Mouse (Mus musculus): ENCODE data around the gene 9130213A22Rik.

Gene 9130213A22Rik

GRCm38 (mm10) chr11:69123056-69123692 is 785 bp upstream of the 9130213A22Rik start:
- peak; percentile 92 to 93 for DNase-seq

DNA sequence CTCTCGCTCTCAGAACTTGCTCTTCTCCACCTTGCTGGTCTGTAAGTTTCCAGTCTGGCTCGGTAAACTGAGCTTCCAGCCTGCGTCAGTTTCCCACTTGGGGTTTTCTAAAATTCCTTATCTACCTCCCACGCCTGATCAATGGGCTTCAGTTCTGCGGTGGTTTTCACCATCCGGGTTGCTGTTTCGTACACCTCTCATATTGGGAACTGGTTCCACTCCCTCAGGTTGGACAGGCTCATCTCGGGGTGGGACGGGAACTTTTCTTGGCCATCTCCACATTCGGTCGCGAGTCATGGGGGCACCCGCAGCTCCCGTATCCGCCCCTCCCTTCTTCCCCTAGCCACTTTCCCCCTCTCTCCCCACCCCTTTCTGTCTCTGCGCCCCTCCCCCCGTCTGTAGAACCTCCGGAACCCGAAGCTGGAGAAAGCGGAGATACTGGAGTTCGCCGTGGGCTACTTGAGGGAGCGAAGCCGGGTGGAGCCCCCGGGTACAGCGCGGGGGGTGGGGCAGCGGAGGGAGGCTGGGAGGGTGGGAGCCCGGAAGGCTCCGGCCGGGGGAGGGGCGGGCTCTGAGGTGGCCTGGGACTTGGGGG is 551 bp downstream of the 9130213A22Rik start:
- no peak for DNase-seq

DNA sequence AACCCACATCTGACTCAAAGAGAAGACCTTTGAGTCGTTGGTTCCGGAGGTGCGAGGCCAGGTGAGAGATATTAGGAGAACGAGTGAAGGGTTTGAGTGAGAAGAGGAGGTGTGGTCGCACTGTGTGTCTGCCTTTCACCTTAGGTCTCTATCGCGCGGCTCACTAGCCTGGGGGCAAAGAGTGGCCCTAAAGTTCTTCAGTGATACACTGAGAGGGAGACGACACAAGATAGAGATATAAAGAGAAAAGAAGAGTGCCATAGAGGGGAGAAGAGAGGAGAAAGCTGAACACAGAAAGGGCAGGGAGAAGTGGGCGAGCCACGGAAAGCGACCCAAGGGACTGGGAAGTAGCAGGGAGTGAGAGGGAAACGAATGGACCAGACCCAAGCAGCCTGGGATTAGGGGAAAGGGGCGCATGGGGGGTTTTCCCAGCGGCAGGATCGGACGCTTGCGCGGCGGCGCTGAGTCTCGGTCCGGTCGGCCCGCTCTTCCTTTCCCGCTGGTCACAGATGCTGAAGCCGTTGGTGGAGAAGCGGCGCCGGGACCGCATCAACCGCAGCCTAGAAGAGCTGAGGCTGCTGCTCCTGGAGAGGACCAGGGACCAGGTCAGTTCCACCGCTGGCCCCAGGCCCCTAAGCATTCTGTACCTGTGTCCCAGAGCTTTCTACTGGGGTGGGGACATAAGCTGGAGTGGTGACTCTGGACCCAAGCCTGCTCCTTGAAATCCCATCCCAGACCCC is 1.2 kb downstream of the 9130213A22Rik start:
- peak; percentile 35 to 37 for DNase-seq

DNA sequence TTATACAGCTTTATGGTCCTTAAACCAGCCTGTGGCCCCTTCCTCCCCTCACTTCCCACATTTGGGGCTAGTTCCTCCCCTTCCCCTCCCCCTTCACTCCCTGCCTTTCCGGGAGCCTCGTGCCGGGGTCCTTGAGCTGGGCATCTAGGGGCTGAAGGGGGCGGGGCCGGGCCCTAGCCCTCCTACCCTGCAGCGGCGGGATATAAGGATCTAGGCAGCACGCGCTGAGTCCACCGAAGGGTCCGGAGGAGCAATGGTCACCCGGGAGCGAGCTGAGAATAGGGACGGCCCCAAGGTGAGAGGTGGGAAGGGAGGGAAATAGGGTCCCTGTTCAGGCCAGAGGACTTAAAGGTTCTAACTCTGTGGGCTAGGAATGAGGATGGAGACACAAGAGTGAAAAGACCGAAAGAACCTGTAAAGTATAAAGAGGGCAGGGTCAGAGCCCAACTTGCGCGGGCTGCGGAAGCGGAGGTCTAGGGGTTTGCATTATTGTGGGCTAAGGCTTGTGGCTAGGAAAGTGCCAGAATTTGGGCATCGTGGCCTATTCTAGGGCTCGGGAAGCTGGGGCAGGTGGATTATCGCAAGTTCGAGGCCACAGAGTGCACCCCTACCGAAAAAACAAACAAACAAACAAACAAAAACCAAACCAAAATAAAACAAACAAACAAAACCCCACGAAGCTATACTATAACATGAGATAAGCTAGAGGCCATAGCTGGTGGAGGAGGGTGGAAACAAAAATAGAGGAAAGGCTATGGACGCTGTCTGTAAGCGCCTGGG is 2.0 kb downstream of the 9130213A22Rik start, which contains the start of gene Hes7:
Gene Hes7, plus strand, starts transcription at position 184 of the 780 bp plus-strand sequence.
- DNase-seq: peak; percentile 47 to 51

DNA sequence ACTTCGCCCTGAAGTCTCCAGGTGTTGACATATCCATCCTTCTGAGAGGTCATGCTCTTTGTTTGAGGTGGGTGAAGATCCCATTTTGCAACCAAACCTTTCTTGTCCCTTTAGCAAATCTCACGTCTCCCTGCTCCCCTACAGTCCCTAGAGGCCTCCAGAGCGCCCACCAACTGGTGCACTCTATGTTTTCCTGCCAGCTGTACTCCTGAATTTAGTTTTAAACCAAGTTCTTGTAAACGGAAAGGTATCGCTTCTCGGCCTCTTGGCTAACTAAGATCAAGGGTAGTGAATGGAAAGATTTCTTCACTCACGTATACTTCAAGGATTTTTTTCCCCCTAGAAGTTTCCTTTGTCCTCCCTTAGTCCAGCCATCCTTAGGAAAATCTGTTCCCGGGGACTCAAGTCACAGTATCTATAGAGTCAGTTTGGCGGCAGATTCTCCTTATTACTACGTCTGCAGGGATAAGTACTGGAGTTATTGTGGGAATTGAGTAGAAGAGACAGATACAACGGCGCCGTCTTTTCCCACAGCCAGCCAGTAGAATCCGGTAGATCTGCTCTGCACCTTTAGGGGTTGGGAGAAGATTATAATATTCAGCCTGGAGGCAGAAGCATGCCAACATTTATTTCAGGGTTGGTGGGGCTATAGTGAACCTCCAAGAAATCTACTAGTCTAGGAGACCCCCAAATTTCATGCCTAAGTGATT is 2.8 kb downstream of the 9130213A22Rik start:
- DNase-seq: no peak

- DNase-seq: peak; percentile 93 to 94
Measured at GRCm38 (mm10) chr11:69118765-69119164, 3.6 kb downstream of the 9130213A22Rik start.

GRCm38 (mm10) chr11:69117737-69118695 is 4.4 kb downstream of the 9130213A22Rik start:
- DNase-seq: peak; percentile 71 to 72

GRCm38 (mm10) chr11:69116843-69117242 is 5.5 kb downstream of the 9130213A22Rik start:
- no peak for DNase-seq

GRCm38 (mm10) chr11:69114621-69115020 is 7.8 kb downstream of the 9130213A22Rik start:
- no peak for DNase-seq

GRCm38 (mm10) chr11:69114018-69114417 is 8.4 kb downstream of the 9130213A22Rik start:
- DNase-seq: no peak

GRCm38 (mm10) chr11:69111865-69112264 is 10.5 kb downstream of the 9130213A22Rik start:
- DNase-seq: peak; percentile 6 to 10

DNA sequence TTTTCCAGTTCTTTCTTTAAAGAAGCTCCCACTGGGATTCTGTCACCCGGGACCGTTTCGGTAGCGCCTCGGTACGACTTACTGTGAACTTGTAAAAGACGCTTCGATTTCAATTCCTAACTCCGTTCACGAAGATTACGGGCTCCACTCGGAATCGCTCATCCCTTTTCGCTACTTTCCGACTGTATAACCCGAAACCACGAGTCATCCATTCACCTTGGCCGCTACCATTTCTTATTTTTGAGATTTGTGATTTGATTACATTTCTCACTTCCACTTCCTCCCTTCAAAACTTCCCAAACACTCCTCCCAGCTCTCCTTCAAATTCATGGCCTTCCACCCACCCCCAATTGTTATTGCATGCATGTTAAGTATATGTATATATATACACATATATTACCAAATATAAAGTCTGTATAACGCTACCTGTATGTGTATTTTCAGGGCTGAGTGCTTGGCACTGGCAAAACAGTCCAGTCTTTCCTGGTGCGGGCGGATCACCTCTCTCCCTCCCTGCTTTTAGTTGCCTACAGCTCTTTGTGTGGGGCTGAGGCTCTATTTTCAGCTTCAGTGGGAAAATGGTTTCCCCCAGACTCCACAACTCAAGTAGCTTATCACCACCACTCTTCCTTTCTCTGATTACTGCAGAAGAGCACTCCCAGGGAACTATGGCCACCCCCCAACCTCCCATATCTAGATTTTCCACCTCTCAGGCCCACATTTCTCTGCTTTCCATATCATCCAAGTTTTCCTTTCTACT is 11.2 kb downstream of the 9130213A22Rik start:
- DNase-seq: peak in 1 of 2 experiments; percentile 20

DNA sequence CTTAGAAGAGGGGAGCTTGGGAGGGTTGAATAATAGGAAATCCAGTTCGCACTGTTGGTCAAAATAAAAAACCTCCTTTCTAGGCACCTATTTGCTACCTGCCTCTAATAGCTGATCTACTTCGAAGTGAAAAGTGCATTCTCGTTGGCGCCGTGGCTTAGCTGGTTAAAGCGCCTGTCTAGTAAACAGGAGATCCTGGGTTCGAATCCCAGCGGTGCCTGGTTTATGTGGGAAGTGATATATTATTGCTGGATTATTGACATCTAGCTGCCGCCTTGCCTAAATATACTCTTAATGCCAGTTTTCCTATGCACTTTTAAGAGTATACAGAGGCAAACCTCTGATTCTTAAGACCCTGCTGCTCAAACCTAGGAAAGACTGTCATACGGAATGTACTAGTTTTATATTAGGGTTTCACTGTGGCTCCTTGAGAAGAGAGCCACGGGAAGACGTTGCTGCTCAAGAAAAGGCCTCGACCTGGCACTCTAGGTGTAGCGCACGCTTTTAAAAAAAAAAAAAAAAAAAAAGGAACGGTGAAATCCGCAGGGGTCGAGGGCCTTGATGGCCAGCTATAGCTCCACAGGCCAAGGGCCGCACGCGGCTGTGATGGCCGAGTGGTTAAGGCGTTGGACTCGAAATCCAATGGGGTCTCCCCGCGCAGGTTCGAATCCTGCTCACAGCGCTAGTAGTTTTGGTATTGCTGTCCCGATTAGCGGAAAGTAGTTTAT is 11.9 kb downstream of the 9130213A22Rik start:
- DNase-seq: peak; percentile 95

GRCm38 (mm10) chr11:69109032-69109900 is 13.1 kb downstream of the 9130213A22Rik start:
- peak; percentile 33 to 34 for DNase-seq

DNA sequence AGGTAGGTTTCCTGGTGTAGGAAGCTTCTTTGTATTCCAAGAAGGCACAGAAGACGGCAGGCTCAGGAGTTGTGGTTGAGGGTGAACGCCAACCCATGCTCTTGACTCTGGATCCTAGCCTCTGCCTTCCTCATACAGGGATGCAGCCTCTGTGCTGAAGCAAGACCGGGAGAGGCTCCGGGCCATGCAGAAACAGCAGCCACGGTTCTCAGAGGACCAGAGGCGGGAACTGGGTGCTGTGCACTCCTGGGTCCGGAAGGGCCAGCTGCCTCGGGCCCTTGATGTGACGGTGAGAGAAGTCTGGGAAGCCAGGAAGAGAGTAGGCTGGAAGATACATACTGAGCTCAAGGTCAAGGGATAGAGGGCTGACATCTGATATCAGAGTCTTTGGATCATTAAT is 14.2 kb downstream of the 9130213A22Rik start:
- DNase-seq: peak; percentile 12 to 15

DNA sequence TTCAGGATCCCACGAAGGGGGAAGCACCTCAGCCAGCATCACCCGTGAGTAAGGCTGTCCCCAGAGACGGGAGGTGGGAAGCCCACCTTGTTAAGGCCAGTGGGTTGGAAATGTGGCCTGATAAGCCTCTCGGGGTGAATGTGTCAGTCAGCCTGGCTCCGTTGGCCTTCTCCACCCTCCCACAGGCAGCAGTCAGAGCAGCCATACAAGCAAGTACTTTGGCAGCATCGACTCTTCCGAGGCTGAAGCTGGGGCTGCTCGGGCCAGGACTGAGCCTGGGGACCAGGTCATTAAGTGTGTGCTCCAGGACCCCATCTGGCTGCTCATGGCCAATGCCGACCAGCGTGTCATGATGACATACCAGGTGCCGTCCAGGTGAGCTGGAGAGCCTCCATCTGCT is 14.7 kb downstream of the 9130213A22Rik start:
- peak; percentile 24 to 33 for DNase-seq

- no peak for DNase-seq
Measured at GRCm38 (mm10) chr11:69106842-69107241, 15.5 kb downstream of the 9130213A22Rik start.

GRCm38 (mm10) chr11:69106299-69106698 is 16.1 kb downstream of the 9130213A22Rik start:
- DNase-seq: peak; percentile 29 to 35
